Mouse (Mus musculus): Measurements from ENCODE around the gene Abcf1. TPM values are rescaled to one million over a fixed set of nuclear protein-coding genes. Genes with fewer than 3 reads are reported as not detected.
A peak's percentile ranks its signal among the peaks of the same experiment; 100 is the strongest.

Gene Abcf1
- polyA plus RNA-seq, 1 experiment = 104 TPM

DNA sequence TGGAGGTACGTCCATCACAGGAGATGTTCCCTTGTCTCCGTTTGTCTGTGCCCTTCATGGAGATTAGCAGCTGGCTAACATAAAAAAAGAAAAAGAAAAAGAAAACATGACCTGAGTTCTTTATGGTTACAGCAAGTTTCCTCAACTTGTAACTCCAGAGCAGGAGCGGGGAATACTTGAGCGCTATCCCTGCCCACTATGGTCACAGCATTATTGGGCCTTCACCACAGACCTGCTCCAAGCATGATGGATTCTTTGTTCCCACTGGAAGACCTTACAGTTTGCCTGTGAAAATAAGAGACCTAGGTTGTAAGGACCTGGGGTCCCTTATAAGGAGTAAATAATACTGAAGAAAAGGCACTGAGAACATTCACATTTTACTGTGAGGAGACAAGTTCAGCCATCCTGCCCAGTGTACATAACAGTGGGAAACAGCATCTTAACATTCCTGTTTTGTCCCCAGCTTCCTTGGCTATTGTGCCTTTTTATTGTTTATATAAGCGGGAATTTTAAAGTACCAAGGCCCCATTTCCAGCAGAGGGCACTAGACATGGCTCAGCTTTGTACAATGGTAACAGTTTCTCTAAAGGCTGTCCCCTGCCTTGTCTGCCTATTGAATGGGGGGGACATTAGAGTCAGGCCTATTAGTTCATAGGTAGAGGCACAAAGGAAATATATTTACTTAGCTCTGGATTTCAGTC lies 48.5 kb downstream of the Abcf1 start:
- TF ChIP-seq CTCF (IDR thresholded peaks at IDR 0.05; ENCODE audit: low read depth, low read length) = no peak
- no peak for TF ChIP-seq POLR2A (IDR thresholded peaks at IDR 0.05; ENCODE audit: borderline replicate concordance, low read depth, low read length)
- Histone ChIP-seq H3K4me1 (ENCODE audit: control insufficient read depth, insufficient read depth, low read length) (peaks cover 25% of the 10 kb centered on the region), H3K4me3 (ENCODE audit: insufficient read depth, low read length) (no peak overlapping the region), H3K27ac (ENCODE audit: insufficient read depth, low read depth, low read length) (no peak overlapping the region)

DNA sequence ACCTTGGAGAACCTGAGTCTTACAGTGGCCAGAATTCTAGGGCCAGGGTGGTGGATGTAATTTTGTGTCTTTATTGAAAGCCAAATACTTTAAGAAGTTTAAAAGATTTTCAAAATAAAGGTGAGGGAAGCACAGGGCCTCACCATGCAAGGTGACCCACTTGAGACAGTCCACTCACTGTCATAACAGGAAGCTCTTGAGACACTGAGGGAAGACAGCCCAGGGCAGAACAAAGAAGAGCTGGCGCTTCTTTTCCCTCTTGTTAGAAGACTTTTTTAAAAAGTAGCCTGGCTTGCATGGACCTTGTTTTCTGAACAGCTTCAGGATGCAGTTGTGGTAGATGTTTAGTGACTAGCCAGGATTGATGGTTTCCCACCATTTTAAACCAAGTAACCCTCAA lies 49.2 kb downstream of the Abcf1 start:
- TF ChIP-seq CTCF (IDR thresholded peaks at IDR 0.05; ENCODE audit: low read depth, low read length) (no peak), POLR2A (IDR thresholded peaks at IDR 0.05; ENCODE audit: borderline replicate concordance, low read depth, low read length) (no peak)
- Histone ChIP-seq H3K4me1 (ENCODE audit: control insufficient read depth, insufficient read depth, low read length) (peaks cover 25% of the 10 kb centered on the region), H3K27ac (ENCODE audit: insufficient read depth, low read depth, low read length) (no peak overlapping the region), H3K4me3 (ENCODE audit: insufficient read depth, low read length) (no peak overlapping the region)

DNA sequence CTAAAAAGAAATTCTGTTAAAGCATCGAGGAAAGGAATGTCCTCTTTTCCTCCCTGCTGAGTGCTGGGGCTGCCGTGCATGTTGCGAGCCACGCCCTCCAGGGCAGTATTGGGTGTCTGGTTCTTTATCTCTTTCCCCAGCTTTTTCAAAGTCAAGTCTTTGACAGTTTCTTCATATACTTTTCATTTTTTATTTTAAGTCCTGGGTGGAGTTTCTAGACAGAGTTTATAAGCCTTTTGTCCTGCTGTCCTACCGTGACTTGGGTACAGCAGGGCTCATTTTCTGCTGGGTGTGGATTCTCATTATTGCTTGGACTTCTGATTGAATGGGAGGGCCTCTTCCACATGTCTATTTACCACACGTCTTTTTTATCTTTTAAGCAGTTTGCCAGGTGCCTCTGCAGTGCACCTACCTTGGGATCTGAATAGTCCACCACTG lies 49.7 kb downstream of the Abcf1 start:
- TF ChIP-seq CTCF (IDR thresholded peaks at IDR 0.05; ENCODE audit: low read depth, low read length) = no peak
- no peak for TF ChIP-seq POLR2A (IDR thresholded peaks at IDR 0.05; ENCODE audit: borderline replicate concordance, low read depth, low read length)

DNA sequence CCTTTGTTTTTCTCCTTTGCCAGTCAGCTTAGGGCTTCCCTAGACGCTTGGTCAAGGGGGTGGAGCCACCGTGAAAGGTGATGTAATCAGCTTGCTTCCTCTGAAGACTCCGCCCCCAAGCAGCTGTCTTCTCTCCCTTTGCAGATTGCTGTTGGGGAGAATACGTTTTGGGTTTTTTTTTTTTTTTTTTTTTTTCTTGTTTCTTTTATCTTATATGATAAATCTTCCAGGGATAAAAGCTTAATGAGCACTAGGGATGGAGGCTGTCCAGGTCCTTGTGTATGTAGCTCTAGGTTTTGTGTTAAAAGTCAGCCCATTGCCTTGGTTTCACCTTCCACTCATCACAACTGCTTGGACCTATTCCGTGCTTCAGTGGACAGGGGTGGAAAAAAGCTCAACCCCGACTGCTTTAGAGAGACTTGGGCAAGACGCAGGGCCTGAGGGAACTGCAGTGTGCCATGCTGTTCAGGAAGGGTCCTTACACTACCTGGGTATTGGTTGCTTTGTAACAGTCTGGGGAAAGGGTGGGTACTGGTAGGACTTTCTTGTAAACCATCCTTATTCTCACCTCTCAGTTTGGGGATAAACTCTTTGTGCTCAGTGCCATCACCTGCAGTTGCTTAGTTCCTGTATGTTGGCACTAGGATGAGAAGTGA lies 50.4 kb downstream of the Abcf1 start:
- H3K4me1 ChIP-seq (ENCODE audit: control insufficient read depth, insufficient read depth, low read length) = peaks cover 30% of the 10 kb centered on the region
- H3K27ac ChIP-seq (ENCODE audit: insufficient read depth, low read depth, low read length) = peak overlapping the region; percentile 99
- no peak for TF ChIP-seq CTCF (IDR thresholded peaks at IDR 0.05; ENCODE audit: low read depth, low read length)
- TF ChIP-seq POLR2A (IDR thresholded peaks at IDR 0.05; ENCODE audit: borderline replicate concordance, low read depth, low read length) = no peak
- peak overlapping the region; percentile 61 for H3K4me3 ChIP-seq (ENCODE audit: insufficient read depth, low read length)

More for the DNA sequence above, 49.7 kb downstream of the Abcf1 start:
- H3K4me3 ChIP-seq (ENCODE audit: insufficient read depth, low read length) = no peak overlapping the region
- H3K4me1 ChIP-seq (ENCODE audit: control insufficient read depth, insufficient read depth, low read length) = peaks cover 25% of the 10 kb centered on the region
- 0 out of 2 replicates have a peak overlapping the region, but pooled peaks have one; percentile 3 for H3K27ac ChIP-seq (ENCODE audit: insufficient read depth, low read depth, low read length)

GRCm38 (mm10) chr17:35918276-35919059 lies 51.1 kb downstream of the Abcf1 start:
- Histone ChIP-seq H3K4me1 (ENCODE audit: control insufficient read depth, insufficient read depth, low read length) (peaks cover 30% of the 10 kb centered on the region), H3K4me3 (ENCODE audit: insufficient read depth, low read length) (peak overlapping the region; percentile 83), H3K27ac (ENCODE audit: insufficient read depth, low read depth, low read length) (peak overlapping the region; percentile 99)
- TF ChIP-seq POLR2A (IDR thresholded peaks at IDR 0.05; ENCODE audit: borderline replicate concordance, low read depth, low read length) = no peak
- TF ChIP-seq CTCF (IDR thresholded peaks at IDR 0.05; ENCODE audit: low read depth, low read length) = no peak

DNA sequence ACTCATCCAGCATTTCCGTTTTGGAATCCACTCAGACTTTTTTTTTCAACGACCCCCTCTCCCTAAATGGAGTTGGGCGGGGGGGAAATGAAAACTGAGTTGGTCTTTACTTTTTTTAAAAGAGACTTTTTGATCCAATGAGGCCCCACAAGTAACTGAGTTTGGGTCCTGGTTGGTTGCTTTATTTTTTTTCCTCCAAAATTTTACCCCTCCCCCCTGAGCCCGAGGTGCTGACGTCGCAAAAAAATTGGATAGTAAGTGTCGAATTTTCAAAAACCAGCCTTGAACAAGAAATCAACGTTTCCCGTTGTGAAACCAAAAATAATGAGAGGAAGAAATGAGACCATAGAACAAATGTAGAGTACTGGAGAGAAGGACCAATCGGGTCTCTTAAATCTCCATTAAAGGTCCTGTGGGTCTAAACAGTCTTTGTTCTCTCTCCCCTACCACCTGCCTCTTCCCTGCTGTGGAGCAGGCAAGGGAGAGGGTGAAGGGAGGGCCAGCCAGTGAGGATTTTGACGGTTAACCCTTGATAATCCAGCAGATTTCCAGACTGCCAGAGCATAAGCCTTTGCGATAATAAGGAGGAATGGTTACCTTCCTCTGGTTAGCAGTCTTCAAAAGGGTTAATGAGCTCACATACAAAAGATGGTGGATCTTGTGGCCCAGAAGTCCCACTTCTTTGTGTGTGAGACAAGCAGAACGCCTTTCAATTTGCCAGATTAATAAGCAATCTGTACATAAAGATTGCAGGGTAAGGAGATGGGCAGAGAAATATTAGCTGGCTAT lies 51.9 kb downstream of the Abcf1 start:
- H3K27ac ChIP-seq (ENCODE audit: insufficient read depth, low read depth, low read length) = peak overlapping the region; percentile 98
- H3K4me3 ChIP-seq (ENCODE audit: insufficient read depth, low read length) = peak overlapping the region; percentile 83
- peaks cover 30% of the 10 kb centered on the region for H3K4me1 ChIP-seq (ENCODE audit: control insufficient read depth, insufficient read depth, low read length)
- TF ChIP-seq POLR2A (IDR thresholded peaks at IDR 0.05; ENCODE audit: borderline replicate concordance, low read depth, low read length) = no peak

DNA sequence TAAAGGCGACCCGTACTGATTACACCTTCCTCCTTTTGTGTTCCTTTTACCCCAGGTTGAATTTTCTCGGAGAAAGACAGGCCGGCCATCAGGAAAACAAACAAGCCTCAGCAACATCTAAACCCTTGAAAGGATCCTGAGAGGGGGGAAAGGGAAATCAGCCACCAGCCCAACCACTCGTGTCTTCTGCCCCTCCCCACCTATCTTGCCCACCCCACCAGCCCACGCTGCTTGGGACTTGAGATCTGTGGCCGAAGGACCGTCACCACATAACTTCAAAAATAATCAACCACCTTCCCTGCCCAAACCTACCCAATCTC lies 52.5 kb downstream of the Abcf1 start:
- peak overlapping the region; percentile 83 for H3K4me3 ChIP-seq (ENCODE audit: insufficient read depth, low read length)
- TF ChIP-seq CTCF (IDR thresholded peaks at IDR 0.05; ENCODE audit: low read depth, low read length) = no peak
- no peak for TF ChIP-seq POLR2A (IDR thresholded peaks at IDR 0.05; ENCODE audit: borderline replicate concordance, low read depth, low read length)
- H3K4me1 ChIP-seq (ENCODE audit: control insufficient read depth, insufficient read depth, low read length) = peaks cover 27% of the 10 kb centered on the region
- peak overlapping the region; percentile 98 for H3K27ac ChIP-seq (ENCODE audit: insufficient read depth, low read depth, low read length)

DNA sequence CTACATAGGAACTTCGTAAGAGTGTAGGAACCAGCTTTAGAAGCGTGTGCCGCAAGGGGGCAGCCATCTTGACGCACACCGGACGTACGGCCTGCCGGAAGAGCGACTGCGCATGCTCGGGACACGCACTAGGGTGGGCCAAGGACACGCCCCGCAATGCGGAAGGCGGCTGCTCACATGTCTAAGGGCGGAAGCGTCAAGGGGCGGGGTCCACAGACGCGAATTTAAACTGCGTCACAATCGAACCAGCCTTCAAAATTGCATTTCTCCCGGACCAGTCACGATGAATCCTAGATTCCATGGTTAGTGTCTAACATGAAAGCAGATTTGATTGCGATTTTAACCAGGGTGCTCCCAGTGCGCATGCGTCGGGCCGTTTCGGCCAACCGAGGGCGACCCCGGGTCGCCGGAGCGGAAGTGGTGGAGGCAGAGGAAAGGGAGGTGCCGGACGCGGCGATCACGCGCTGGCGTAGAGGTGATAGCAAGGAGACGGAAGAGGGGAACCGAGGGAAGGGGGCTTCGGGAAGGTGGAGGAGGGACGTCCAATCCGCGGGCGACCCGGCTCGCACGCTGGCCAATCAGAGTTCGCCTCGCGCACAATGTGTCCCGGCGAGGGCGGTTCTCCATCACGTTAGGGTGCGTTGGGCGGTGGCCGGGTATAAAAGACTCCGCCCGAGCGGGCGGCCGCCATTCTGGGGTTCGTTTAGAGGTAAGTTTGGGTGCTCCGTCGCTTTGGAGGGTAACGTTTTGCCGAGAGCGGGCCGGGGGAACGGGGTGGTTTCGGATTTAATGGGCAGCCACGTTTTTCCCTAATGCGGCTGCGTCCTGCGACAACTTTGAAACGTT lies 53.0 kb downstream of the Abcf1 start, which contains the start of the genes Mrps18b and Ppp1r10:
Gene Mrps18b (minus strand): TSS at position 93 of the 846 bp plus-strand sequence.
Gene Ppp1r10 (plus strand): TSS at position 138 of the 846 bp plus-strand sequence.
- peak; percentile 88 for TF ChIP-seq POLR2A (IDR thresholded peaks at IDR 0.05; ENCODE audit: borderline replicate concordance, low read depth, low read length)
- no peak for TF ChIP-seq CTCF (IDR thresholded peaks at IDR 0.05; ENCODE audit: low read depth, low read length)
- H3K4me1 ChIP-seq (ENCODE audit: control insufficient read depth, insufficient read depth, low read length) = peaks cover 24% of the 10 kb centered on the region
- peak within 1 kb of the TSS; percentile 98 for H3K27ac ChIP-seq (ENCODE audit: insufficient read depth, low read depth, low read length)
- peak within 1 kb of the TSS; percentile 83 for H3K4me3 ChIP-seq (ENCODE audit: insufficient read depth, low read length)

Measured in bone marrow macrophage, adult 2 months (primary cell).